Mouse (Mus musculus) kidney, adult 2 months (tissue): ENCODE measurements at regions not wholly inside any gene's neighbourhood (a gene's known extent, or its start where the extent isn't known, plus 50 kb on each side); places are given as distances from the start of the nearest gene placed in this dataset.

Source experiments
- DNase-seq: peaks from one replicate; pipeline ENCODE4 v3.0.0; 2021
- H3K27ac ChIP-seq: fragments of 200-500 bp; 2 replicates; pipeline ENCODE4 v1.5.1; 2012; ENCODE audit warnings: low read depth, low read length, control low read depth, inconsistent platforms; ENCODE audit not compliant: insufficient read depth
- H3K27me3 ChIP-seq: fragments of 200-500 bp; replicated peaks from 2 replicates; pipeline ENCODE4 v1.6.1; 2012; ENCODE audit warnings: mild to moderate bottlenecking, moderate library complexity, low read length, inconsistent platforms; ENCODE audit not compliant: control insufficient read depth, insufficient read depth
- H3K36me3 ChIP-seq: fragments of 200-500 bp; 2 replicates; pipeline ENCODE4 v1.6.1; 2012; ENCODE audit warnings: mild to moderate bottlenecking, moderate library complexity, low read length, inconsistent platforms; ENCODE audit not compliant: control insufficient read depth, insufficient read depth
- H3K4me1 ChIP-seq: fragments of 200-500 bp; 2 replicates; pipeline ENCODE4 v1.6.1; 2011; ENCODE audit warnings: low read length; ENCODE audit not compliant: control insufficient read depth, insufficient read depth
- H3K4me3 ChIP-seq: fragments of 200-500 bp; 2 replicates; pipeline ENCODE4 v1.5.1; 2011; ENCODE audit warnings: mild to moderate bottlenecking, low read depth, low read length, control low read depth; ENCODE audit not compliant: insufficient read depth
- CTCF ChIP-seq: fragments of 200-500 bp; conservative IDR thresholded peaks from 2 replicates; pipeline ENCODE4 v1.5.1; 2011; ENCODE audit warnings: low read depth, mild to moderate bottlenecking, control low read depth, low read length, moderate library complexity, mixed read lengths; ENCODE audit not compliant: insufficient read depth, insufficient read length
- POLR2A ChIP-seq: fragments of 200-500 bp; IDR thresholded peaks from one replicate; pipeline ENCODE4 v1.6.1; 2011; ENCODE audit warnings: low read depth, low read length, control low read depth
- WGBS: fragments of 180-500 bp; shearing (Covaris S2); methylation state at CpG from one replicate; pipeline ENCODE4 v1.1.7; 2018; 5-methylcytosine and 5-hydroxymethylcytosine counted together

DNA sequence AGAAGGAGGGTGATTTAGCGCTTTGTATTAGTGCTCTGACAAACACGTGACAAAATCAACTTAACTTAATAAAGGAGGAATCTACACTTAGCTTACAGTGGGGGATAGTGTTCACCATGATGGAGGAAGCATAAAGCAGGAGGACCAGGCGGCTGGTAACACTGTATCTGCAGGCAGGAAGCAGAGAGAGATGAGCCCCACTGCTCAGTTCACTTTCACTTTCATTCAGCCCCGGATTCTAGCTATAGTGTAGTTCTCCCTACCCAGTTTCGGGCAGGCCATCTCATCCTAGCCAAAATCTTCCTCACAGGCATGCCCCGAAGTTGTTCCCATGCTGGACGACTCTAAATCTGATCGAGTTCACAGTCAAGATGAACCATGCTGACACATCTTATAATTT is 71.3 kb upstream of the Ado start:
- no peaks in the 10 kb centered on the region for H3K27me3 ChIP-seq
- no peaks in the 10 kb centered on the region for H3K36me3 ChIP-seq
- TF ChIP-seq CTCF (no peak), POLR2A (no peak)
- no peak overlapping the region for H3K4me3 ChIP-seq
- 81% methylated on average over 8 of the region's 8 CpGs for WGBS
- H3K27ac ChIP-seq, result no peak overlapping the region
- DNase-seq, result no peak
- no peaks in the 10 kb centered on the region for H3K4me1 ChIP-seq

DNA sequence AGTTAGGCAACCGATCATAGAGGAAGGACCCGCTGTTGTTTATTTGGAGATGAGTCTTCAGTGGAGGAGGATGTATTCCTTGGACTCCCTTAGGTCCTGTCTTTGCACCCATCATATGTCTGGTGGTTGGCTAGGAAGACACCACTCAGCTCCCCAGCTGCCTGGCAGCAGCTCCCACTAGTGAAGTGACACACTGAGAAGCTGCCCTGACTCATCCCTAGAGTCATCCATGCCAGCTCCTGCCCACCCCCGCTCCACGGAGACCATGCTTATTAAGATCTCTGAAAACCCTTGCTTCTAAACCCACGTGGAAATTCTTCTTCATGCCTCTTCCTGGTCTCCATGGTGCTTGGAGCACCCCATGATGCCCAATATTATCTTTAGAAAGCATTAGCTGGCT is 69.4 kb upstream of the Ado start:
- WGBS, result 83% methylated on average over 5 of the region's 5 CpGs
- TF ChIP-seq POLR2A (no peak), CTCF (no peak)
- no peak for DNase-seq
- no peak overlapping the region for H3K27ac ChIP-seq
- no peaks in the 10 kb centered on the region for H3K36me3 ChIP-seq
- no peaks in the 10 kb centered on the region for H3K4me1 ChIP-seq
- H3K27me3 ChIP-seq, result no peaks in the 10 kb centered on the region
- no peak overlapping the region for H3K4me3 ChIP-seq

DNA sequence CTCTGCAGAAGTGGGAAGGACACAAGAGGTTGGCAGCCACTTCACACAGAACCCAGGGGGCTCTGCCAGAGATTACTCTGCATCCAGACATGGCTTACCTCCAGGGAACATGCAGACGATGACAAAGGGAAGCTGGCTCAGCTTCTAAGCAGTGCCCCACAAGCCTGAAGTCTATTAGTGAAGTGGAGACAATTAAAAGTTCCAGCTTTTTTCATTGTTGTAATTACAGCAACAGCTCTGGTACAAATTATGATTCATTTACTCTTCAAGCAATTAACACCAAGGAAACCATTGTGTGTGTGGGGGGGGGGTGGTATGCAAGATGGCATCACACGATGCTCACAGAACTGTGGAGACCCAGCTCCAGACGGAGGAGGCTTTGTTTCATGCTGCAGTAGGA is 66.3 kb upstream of the Ado start:
- Histone ChIP-seq H3K27ac (no peak overlapping the region), H3K27me3 (no peaks in the 10 kb centered on the region), H3K4me1 (no peaks in the 10 kb centered on the region), H3K36me3 (no peaks in the 10 kb centered on the region), H3K4me3 (no peak overlapping the region)
- WGBS, result 75% methylated on average over 3 of the region's 3 CpGs
- TF ChIP-seq CTCF (no peak), POLR2A (no peak)
- no peak for DNase-seq

DNA sequence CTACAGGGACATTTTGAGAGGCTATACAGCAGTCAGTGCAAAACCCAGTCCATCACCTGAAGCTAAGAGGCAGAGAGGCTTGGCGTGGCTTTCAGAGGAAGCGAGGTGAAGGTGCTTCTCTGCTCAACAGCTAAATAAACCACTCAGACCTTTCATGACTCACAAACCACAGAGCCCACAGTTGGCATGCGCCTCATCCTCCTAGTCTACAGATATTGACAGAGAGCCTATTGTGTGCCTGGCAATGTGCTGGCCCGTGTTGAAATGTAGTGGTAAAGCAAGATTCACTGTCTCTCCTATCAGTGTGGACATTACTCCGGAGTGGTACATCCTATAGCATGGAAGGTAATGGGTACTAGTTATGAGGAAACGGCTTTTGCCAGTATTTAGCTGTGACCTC is 61.9 kb upstream of the Ado start:
- Histone ChIP-seq H3K27ac (no peak overlapping the region), H3K27me3 (no peaks in the 10 kb centered on the region; the same call in 1 of the 2 replicates), H3K4me1 (no peaks in the 10 kb centered on the region), H3K36me3 (no peaks in the 10 kb centered on the region), H3K4me3 (no peak overlapping the region)
- WGBS, result 91% methylated on average over 6 of the region's 6 CpGs
- no peak for DNase-seq
- TF ChIP-seq POLR2A (no peak), CTCF (no peak)

DNA sequence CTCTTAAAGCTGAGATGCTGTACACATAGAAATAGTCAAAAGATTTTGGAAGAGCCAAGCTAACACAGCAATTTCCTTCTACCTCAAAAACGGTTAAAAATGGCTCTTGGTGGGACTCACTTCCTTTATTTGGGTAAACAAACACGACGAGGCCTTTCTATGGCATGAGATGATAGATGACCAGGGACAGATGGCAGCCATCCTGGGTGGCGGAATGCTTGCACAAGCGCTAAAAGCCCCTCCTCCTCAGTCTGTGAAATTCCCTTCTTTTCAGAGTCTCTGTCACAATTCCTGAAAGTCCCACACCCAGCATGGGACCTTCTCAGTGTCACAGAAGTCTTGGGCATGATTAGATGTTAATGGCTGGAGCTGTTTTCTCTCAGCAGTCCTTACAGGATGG is 59.3 kb upstream of the Ado start:
- no peak for DNase-seq
- H3K36me3 ChIP-seq, result no peaks in the 10 kb centered on the region

DNA sequence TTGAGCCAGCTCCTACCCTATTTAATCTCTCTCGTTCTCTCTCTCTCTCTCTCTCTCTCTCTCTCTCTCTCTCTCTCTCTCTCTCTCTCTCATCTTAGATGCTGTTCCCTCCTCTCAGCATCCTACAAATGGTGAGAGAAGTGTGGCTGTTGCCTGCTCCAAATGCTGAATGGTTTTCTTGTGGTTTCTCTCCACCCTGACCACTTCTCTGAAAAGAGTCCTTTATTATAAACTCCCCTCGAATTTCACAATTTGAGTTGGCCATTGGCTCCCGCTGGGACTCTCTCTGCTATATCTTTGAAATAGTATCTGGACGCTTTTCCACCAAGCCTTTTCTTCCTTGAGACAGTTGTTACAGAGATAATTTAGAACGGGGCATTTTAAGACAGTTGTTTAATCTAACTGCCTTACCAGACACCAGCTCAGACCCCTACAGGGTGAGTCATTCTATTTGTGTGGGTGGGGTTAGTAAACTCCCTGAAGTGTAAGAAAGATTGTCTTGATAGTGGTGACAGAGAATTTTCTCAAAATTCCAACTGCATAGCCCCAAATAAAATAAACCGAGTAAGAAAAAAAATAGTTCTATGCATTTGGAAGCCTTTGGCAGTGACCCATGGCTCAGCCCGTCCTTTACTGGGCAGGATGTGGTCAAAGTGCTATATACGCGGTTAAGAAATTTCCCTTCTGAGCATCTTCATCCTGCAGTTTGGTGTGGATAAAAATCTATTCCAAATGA is 58.7 kb upstream of the Ado start:
- H3K36me3 ChIP-seq, result no peaks in the 10 kb centered on the region
- H3K27me3 ChIP-seq, result no peaks in the 10 kb centered on the region; the same call in 1 of the 2 replicates
- H3K4me3 ChIP-seq, result no peak overlapping the region
- 42% methylated on average over 9 of the region's 9 CpGs for WGBS
- no peaks in the 10 kb centered on the region for H3K4me1 ChIP-seq
- H3K27ac ChIP-seq, result no peak overlapping the region
- DNase-seq, result no peak
- no peak for TF ChIP-seq CTCF
- no peak for TF ChIP-seq POLR2A

More for the DNA sequence above, 59.3 kb upstream of the Ado start:
- no peak for TF ChIP-seq POLR2A
- no peak for TF ChIP-seq CTCF
- Histone ChIP-seq H3K27ac (no peak overlapping the region), H3K4me1 (no peaks in the 10 kb centered on the region), H3K4me3 (no peak overlapping the region), H3K27me3 (no peaks in the 10 kb centered on the region; the same call in 1 of the 2 replicates)
- 33% methylated on average over 5 of the region's 5 CpGs for WGBS

DNA sequence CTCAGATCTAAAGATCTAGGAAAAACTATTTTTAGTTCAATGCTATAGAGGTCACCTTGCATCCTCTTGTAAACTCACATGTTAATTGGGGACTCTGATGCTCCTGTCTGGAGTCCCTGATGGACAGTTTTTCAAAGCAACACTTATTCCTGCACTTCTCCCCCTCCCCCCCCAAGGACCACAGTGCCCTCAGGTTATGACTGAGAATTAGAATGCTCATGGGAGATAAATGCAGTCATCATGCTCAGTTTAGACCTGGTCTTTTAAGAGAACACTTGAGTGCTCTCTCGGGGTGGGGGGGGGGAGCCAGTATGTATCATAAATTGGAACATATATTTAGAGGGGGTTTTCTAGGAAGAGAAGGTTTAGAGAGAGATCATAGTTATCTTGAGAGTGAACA is 58.0 kb upstream of the Ado start:
- no peak for TF ChIP-seq CTCF
- TF ChIP-seq POLR2A, result no peak
- H3K27ac ChIP-seq, result no peak overlapping the region
- no peaks in the 10 kb centered on the region; the same call in 1 of the 2 replicates for H3K27me3 ChIP-seq
- H3K4me1 ChIP-seq, result no peaks in the 10 kb centered on the region
- H3K36me3 ChIP-seq, result no peaks in the 10 kb centered on the region
- DNase-seq, result no peak
- no peak overlapping the region for H3K4me3 ChIP-seq
- WGBS, result 91% methylated on average over 1 of the region's 1 CpGs

DNA sequence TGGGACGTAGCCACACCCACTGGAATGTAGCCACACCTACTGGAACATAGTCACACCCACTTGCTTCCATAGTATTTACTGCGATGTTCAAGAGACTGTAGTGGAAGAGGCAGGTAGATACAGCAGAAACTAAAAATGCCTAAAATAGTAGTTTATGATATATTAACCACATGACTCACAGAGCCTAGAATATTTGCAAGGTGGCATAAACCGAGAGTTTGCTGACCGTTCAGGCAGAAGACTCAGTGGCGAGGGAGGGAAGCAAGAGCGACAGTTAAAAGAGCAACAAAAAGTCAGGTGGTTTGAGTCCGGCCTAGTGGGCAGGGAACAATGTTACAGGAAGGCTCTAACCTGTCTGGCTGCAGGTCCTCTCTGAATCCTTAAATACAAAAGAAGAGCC is 50.6 kb upstream of the Ado start:
- 91% methylated on average over 7 of the region's 7 CpGs for WGBS
- H3K4me3 ChIP-seq, result no peak overlapping the region
- no peak for DNase-seq
- TF ChIP-seq POLR2A (no peak), CTCF (no peak)
- H3K27ac ChIP-seq, result no peak overlapping the region
- H3K27me3 ChIP-seq, result no peaks in the 10 kb centered on the region
- H3K36me3 ChIP-seq, result no peaks in the 10 kb centered on the region
- no peaks in the 10 kb centered on the region for H3K4me1 ChIP-seq
